Mouse (Mus musculus) ES-Bruce4 (cell line): ENCODE measurements around the gene Smox.

Experiments used
- CTCF ChIP-seq: IDR thresholded peaks from one replicate; pipeline ENCODE4 v1.8.1; 2011; ENCODE audit warnings: low read depth, low read length
- POLR2A ChIP-seq: IDR thresholded peaks from one replicate; pipeline ENCODE4 v1.8.1; 2011; ENCODE audit warnings: low read length; ENCODE audit not compliant: insufficient read depth

- TF ChIP-seq POLR2A (no peak), CTCF (peak; percentile 76)
Observed at GRCm38 (mm10) chr2:131530623-131531008, 39.3 kb downstream of the Smox start.
